Mouse (Mus musculus) CH12.LX (cell line): ENCODE data around the gene 9530053A07Rik. TPM values are rescaled to one million over a fixed set of nuclear protein-coding genes. Genes with fewer than 3 reads are reported as not detected.

Experiments used
- DNase-seq: peaks from one replicate; pipeline ENCODE4 v3.0.0-alpha.2; 2013; ENCODE audit errors: extremely low read depth
- H3K27ac ChIP-seq: 2 replicates; pipeline ENCODE4 v1.5.1; 2012; ENCODE audit warnings: low read depth, mild to moderate bottlenecking, control low read depth, moderate library complexity; ENCODE audit not compliant: insufficient read depth
- H3K27me3 ChIP-seq: replicated peaks from 2 replicates; pipeline ENCODE3; 2012; ENCODE audit warnings: inconsistent platforms
- H3K36me3 ChIP-seq, 2 experiments: replicated peaks in 1 of 2; 2 replicates each; pipeline versions ENCODE3 to v1.6.1; 2012; ENCODE audit warnings: inconsistent platforms in 1 of 2, low read length in 1 of 2, mild to moderate bottlenecking in 1 of 2, mixed read lengths in 1 of 2, moderate library complexity in 1 of 2; ENCODE audit not compliant: control insufficient read depth in 1 of 2, insufficient read depth in 1 of 2
- H3K4me1 ChIP-seq, 2 experiments: 2 replicates each; pipeline ENCODE4 v1.6.1; 2012; ENCODE audit warnings: inconsistent platforms in 1 of 2, moderate library complexity in 1 of 2; ENCODE audit not compliant: insufficient read depth in 2 of 2, control insufficient read depth in 1 of 2
- H3K4me2 ChIP-seq: 2 replicates; pipeline ENCODE4 v1.6.1; 2012; ENCODE audit warnings: low read depth, mild to moderate bottlenecking, control low read depth; ENCODE audit not compliant: poor library complexity, insufficient read depth, severe bottlenecking
- H3K4me3 ChIP-seq, 3 experiments: fragments of 150-350 bp in 1 of 3; sonication (generic) in 1 of 3; replicated peaks in 1 of 3; 2 replicates each; pipeline versions ENCODE3 to v1.5.1; 2011 to 2012; ENCODE audit warnings: low read depth in 2 of 3, low read length in 2 of 3, mild to moderate bottlenecking in 2 of 3, moderate library complexity in 2 of 3, control low read depth in 1 of 3, improper control_type of control experiment in 1 of 3, inconsistent platforms in 1 of 3, mixed read lengths in 1 of 3; ENCODE audit not compliant: poor library complexity in 1 of 3
- H3K79me2 ChIP-seq: replicated peaks from 2 replicates; pipeline ENCODE4 v1.6.1; 2012; ENCODE audit warnings: mild to moderate bottlenecking, moderate library complexity; ENCODE audit not compliant: control insufficient read depth, poor library complexity, insufficient read depth, severe bottlenecking; ENCODE audit errors: extremely low read depth
- H3K9ac ChIP-seq: 2 replicates; pipeline ENCODE4 v1.6.1; 2012; ENCODE audit warnings: low read depth, mild to moderate bottlenecking, control low read depth, moderate library complexity; ENCODE audit not compliant: insufficient read depth
- H3K9me3 ChIP-seq: replicated peaks from 2 replicates; pipeline ENCODE3; 2012; ENCODE audit warnings: low read length, inconsistent platforms, mixed read lengths
- BHLHE40 ChIP-seq: IDR thresholded peaks from 2 replicates; pipeline ENCODE4 v1.6.1; 2011; ENCODE audit warnings: mild to moderate bottlenecking, low read depth, low read length, improper control_type of control experiment
- CHD1 ChIP-seq: IDR thresholded peaks from 2 replicates; pipeline ENCODE4 v1.6.1; 2012; ENCODE audit warnings: low read depth, low read length, improper control_type of control experiment, inconsistent platforms
- CHD2 ChIP-seq: IDR thresholded peaks from 2 replicates; pipeline ENCODE4 v1.6.1; 2011; ENCODE audit warnings: low read length, improper control_type of control experiment
- ELF1 ChIP-seq: IDR thresholded peaks from 2 replicates; pipeline ENCODE4 v1.6.1; 2014; ENCODE audit warnings: low read depth, mild to moderate bottlenecking, inconsistent platforms, low read length, improper control_type of control experiment
- EP300 ChIP-seq: IDR thresholded peaks from 2 replicates; pipeline ENCODE4 v1.6.1; 2011; ENCODE audit warnings: low read length, improper control_type of control experiment
- ETS1 ChIP-seq: conservative IDR thresholded peaks from 2 replicates; pipeline ENCODE4 v1.6.1; 2012; ENCODE audit warnings: low read depth, mild to moderate bottlenecking, inconsistent platforms, low read length, improper control_type of control experiment, moderate library complexity
- GABPA ChIP-seq: IDR thresholded peaks from 2 replicates; pipeline ENCODE4 v1.6.1; 2012; ENCODE audit warnings: low read depth, low read length, improper control_type of control experiment, inconsistent platforms; ENCODE audit not compliant: insufficient replicate concordance
- HCFC1 ChIP-seq: IDR thresholded peaks from 2 replicates; pipeline ENCODE4 v1.6.1; 2012; ENCODE audit warnings: low read depth, mild to moderate bottlenecking, inconsistent platforms, low read length, improper control_type of control experiment
- IRF4 ChIP-seq: IDR thresholded peaks from 2 replicates; pipeline ENCODE4 v1.6.1; 2014; ENCODE audit warnings: low read depth, mild to moderate bottlenecking, inconsistent platforms, low read length, improper control_type of control experiment
- JUND ChIP-seq: conservative IDR thresholded peaks from 2 replicates; pipeline ENCODE4 v1.6.1; 2011; ENCODE audit warnings: low read depth, low read length, improper control_type of control experiment
- KAT2A ChIP-seq: IDR thresholded peaks from 2 replicates; pipeline ENCODE4 v1.6.1; 2012; ENCODE audit warnings: low read length, improper control_type of control experiment, inconsistent platforms; ENCODE audit not compliant: insufficient replicate concordance
- MAX ChIP-seq: IDR thresholded peaks from 2 replicates; pipeline ENCODE4 v1.6.1; 2011; ENCODE audit warnings: low read length, improper control_type of control experiment
- MEF2A ChIP-seq: IDR thresholded peaks from 2 replicates; pipeline ENCODE4 v1.6.1; 2014; ENCODE audit warnings: low read depth, mild to moderate bottlenecking, inconsistent platforms, low read length, improper control_type of control experiment, borderline replicate concordance
- MXI1 ChIP-seq: IDR thresholded peaks from 2 replicates; pipeline ENCODE4 v1.6.1; 2011; ENCODE audit warnings: mild to moderate bottlenecking, low read depth, low read length, improper control_type of control experiment
- MYC ChIP-seq: IDR thresholded peaks from 2 replicates; pipeline ENCODE4 v1.6.1; 2011; ENCODE audit warnings: low read depth, mild to moderate bottlenecking, improper control_type of control experiment, low read length
- NELFE ChIP-seq: IDR thresholded peaks from 2 replicates; pipeline ENCODE4 v1.6.1; 2011; ENCODE audit warnings: low read depth, low read length, improper control_type of control experiment
- NRF1 ChIP-seq: IDR thresholded peaks from 2 replicates; pipeline ENCODE4 v1.6.1; 2014; ENCODE audit warnings: low read depth, mild to moderate bottlenecking, inconsistent platforms, low read length, improper control_type of control experiment, moderate library complexity
- POLR2A ChIP-seq: IDR thresholded peaks from 2 replicates; pipeline ENCODE4 v1.6.1; 2011; ENCODE audit warnings: low read depth, mild to moderate bottlenecking, improper control_type of control experiment, low read length
- POLR2AphosphoS2 ChIP-seq: IDR thresholded peaks from 2 replicates; pipeline ENCODE4 v1.6.1; 2011; ENCODE audit warnings: low read depth, low read length, improper control_type of control experiment
- SIN3A ChIP-seq: IDR thresholded peaks from 2 replicates; pipeline ENCODE4 v1.6.1; 2012; ENCODE audit warnings: low read length, improper control_type of control experiment, inconsistent platforms
- SMC3 ChIP-seq: IDR thresholded peaks from 2 replicates; pipeline ENCODE4 v1.6.1; 2011; ENCODE audit warnings: low read depth, low read length, improper control_type of control experiment
- TBP ChIP-seq: conservative IDR thresholded peaks from 2 replicates; pipeline ENCODE4 v1.6.1; 2011; ENCODE audit warnings: low read depth, low read length, improper control_type of control experiment
- TCF12 ChIP-seq: IDR thresholded peaks from 2 replicates; pipeline ENCODE4 v1.6.1; 2014; ENCODE audit warnings: low read depth, mild to moderate bottlenecking, inconsistent platforms, low read length, improper control_type of control experiment
- USF1 ChIP-seq: IDR thresholded peaks from 2 replicates; pipeline ENCODE4 v1.6.1; 2014; ENCODE audit warnings: low read depth, mild to moderate bottlenecking, inconsistent platforms, low read length, improper control_type of control experiment
- USF2 ChIP-seq: conservative IDR thresholded peaks from 2 replicates; pipeline ENCODE4 v1.6.1; 2011; ENCODE audit warnings: low read depth, low read length, improper control_type of control experiment
- ZKSCAN1 ChIP-seq: IDR thresholded peaks from 2 replicates; pipeline ENCODE4 v1.6.1; 2012; ENCODE audit warnings: low read depth, inconsistent platforms, low read length, improper control_type of control experiment, borderline replicate concordance
- dilution Hi-C: fragments of 300-500 bp; cut with MboI; formaldehyde crosslinking; loops from 2 replicates; pipeline ENCODE4 v1.14.3; 2020; ENCODE audit warnings: low sequenced_read_pairs; ENCODE audit not compliant: extremely low pct_unique_long_range_greater_than_20kb, extremely low pct_ligation_motif_present
- in situ Hi-C: fragments of 300-500 bp; cut with MboI; formaldehyde crosslinking; loops from 3 replicates; pipeline ENCODE4 v1.14.3; 2019; ENCODE audit warnings: low sequenced_read_pairs, low pct_ligation_motif_present, low pct_unique_long_range_greater_than_20kb, mixed read lengths
- polyA plus RNA-seq: library from polyadenylated mRNA; unstranded; fragments of >175 nt; gene quantifications from 2 replicates; pipeline ENCODE4 v1.2.1, GENCODE M21; 2012; ENCODE audit warnings: low read depth; ENCODE audit not compliant: insufficient read length
- total RNA-seq, 2 experiments: library from RNA; depleted of rRNA; stranded (reverse); fragments of 300-350 nt in 1 of 2; fragments of >200 nt in 1 of 2; gene quantifications; 2 replicates each; pipeline ENCODE4 v1.2.3; 2012 to 2014

The 9530053A07Rik gene
- total and polyA plus RNA-seq, 3 experiments: 0.03 to 0.64 (median 0.05) TPM

DNA sequence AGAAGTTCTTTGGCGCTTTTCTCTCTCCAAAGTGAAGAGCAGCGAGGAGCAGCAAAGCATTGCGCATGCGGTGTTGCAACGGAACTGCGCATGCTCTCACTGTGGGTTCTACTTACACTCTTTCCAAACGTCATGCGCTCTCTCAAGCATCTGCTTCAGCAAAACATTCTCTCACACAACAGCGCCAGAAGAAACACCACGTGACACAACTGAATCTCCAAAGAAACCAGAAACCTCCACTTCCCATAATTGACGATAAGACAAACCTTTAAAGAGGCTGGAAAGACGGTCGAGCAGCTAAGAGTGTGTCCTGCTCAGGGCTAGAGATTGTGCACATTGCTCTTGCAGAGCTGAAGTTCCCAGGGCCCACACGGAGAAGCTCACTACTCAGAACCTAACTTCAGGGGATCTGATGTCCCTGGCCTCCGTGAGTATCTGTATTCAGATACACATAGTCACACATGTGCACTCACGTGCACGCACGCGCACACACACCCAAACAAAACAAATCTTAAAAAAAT lies 79.8 kb downstream of the 9530053A07Rik start:
- dilution Hi-C loops: no loop called here
- H3K27me3 ChIP-seq: no peaks in the 10 kb centered on the region
- no peaks in the 10 kb centered on the region for H3K79me2 ChIP-seq
- no peak overlapping the region for H3K27ac ChIP-seq
- H3K9ac ChIP-seq: peak overlapping the region; percentile 82; the same call in 1 of the 2 replicates
- no peaks in the 10 kb centered on the region for H3K36me3 ChIP-seq
- no peaks in the 10 kb centered on the region for H3K9me3 ChIP-seq
- in situ Hi-C loops: no loop called here
- H3K4me2 ChIP-seq: peak overlapping the region; percentile 90
- TF ChIP-seq MEF2A: 0 out of 2 replicates have a peak, but pooled peaks have one; percentile 20
- TF ChIP-seq POLR2AphosphoS2: no peak
- 0 out of 2 replicates have a peak, but pooled peaks have one; percentile 51 for TF ChIP-seq TCF12
- peak; percentile 52 for TF ChIP-seq BHLHE40
- peak; percentile 39; the same call in 1 of the 2 replicates for TF ChIP-seq NELFE
- peak; percentile 91 for TF ChIP-seq NRF1
- TF ChIP-seq GABPA: no peak
- peak; percentile 97 for TF ChIP-seq MAX
- 0 out of 2 replicates have a peak, but pooled peaks have one; percentile 34 for TF ChIP-seq EP300
- TF ChIP-seq KAT2A: 0 out of 2 replicates have a peak, but pooled peaks have one; percentile 18
- TF ChIP-seq MYC: peak; percentile 92
- peak; percentile 80 for TF ChIP-seq SIN3A
- peak; percentile 74 for TF ChIP-seq MXI1
- TF ChIP-seq TBP: peak; percentile 72
- TF ChIP-seq SMC3: no peak
- no peak for TF ChIP-seq CHD2
- TF ChIP-seq USF1: peak; percentile 82
- TF ChIP-seq ETS1: no peak; the same call in 1 of the 2 replicates
- TF ChIP-seq HCFC1: peak; percentile 6; the same call in 1 of the 2 replicates
- TF ChIP-seq IRF4: peak; percentile 34
- TF ChIP-seq ZKSCAN1: no peak
- TF ChIP-seq CHD1: 0 out of 2 replicates have a peak, but pooled peaks have one; percentile 32
- TF ChIP-seq POLR2A: peak; percentile 74
- peak; percentile 39; the same call in 1 of the 2 replicates for TF ChIP-seq JUND
- TF ChIP-seq USF2: peak; percentile 78
- TF ChIP-seq ELF1: peak; percentile 33; the same call in 1 of the 2 replicates
- DNase-seq: peak; percentile 88
- peak overlapping the region; percentile 12 to 59 (median 37) for H3K4me3 ChIP-seq
- H3K4me1 ChIP-seq: no peaks in the 10 kb centered on the region
